24 mouse cellular contexts compared by ENCODE assay signal in the genomic region with DNA sequence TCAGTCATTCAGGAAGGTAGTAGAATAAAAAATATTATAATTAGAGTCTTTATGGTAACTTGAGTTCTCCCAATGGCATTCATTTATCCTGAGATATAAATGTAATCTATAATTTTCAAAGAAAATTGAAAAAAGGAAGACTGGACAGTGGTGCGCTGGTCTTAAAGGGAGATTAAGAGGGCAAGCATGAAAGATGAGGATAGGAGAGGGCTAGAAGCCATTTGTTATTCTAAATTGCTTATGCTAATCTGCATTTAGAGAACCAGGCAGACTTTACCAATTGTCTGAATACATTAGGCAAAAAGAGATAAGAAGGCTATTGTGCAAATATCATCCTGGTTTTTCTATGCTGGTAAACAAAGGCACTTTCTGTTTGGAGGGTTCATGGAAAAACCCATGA.
"Had no signal": no experiment of that assay in that cellular context is flagged by ENCODE, and none has a peak within 500 bp of the region (broad histone marks: within the 10 kb centered on the region; RNA-seq: fewer than 3 reads in every experiment).

No protein-coding gene starts in this region.

- DNase-seq: kidney, adult 8-10 months; kidney, postnatal 10 days; kidney, postnatal 36 days; layer of hippocampus, postnatal 36 days; liver; lung, adult 18-20 months; lung, postnatal 10 days; lung, postnatal 36 days; midbrain, embryonic 14.5 days; right cerebral cortex, adult 18-20 months; right cerebral cortex, postnatal 14 days; right cerebral cortex, postnatal 4 days; thymus, postnatal 25 days had no signal

- ATAC-seq: intestine, postnatal 0 days; liver, embryonic 12.5 days had no signal

- H3K27me3 ChIP-seq: kidney, embryonic 15.5 days; limb, embryonic 13.5 days; liver, embryonic 12.5 days; liver, embryonic 15.5 days; lung, embryonic 15.5 days; megakaryocyte, embryonic 14.5 days; neural tube, embryonic 13.5 days had no signal

- H3K4me2 ChIP-seq: kidney, embryonic 15.5 days; limb, embryonic 13.5 days; liver, embryonic 12.5 days; liver, embryonic 15.5 days; lung, embryonic 15.5 days; neural tube, embryonic 13.5 days had no signal

- H3K27ac ChIP-seq: kidney, embryonic 15.5 days; limb, embryonic 10.5 days; limb, embryonic 13.5 days; liver, embryonic 12.5 days; liver, embryonic 15.5 days; lung, embryonic 15.5 days; neural tube, embryonic 13.5 days; stomach, postnatal 0 days had no signal

- H3K4me1 ChIP-seq: kidney, embryonic 15.5 days; limb, embryonic 10.5 days; limb, embryonic 13.5 days; liver, embryonic 12.5 days; liver, embryonic 15.5 days; lung, embryonic 15.5 days; megakaryocyte, embryonic 14.5 days; neural tube, embryonic 13.5 days had no signal

- H3K36me3 ChIP-seq: kidney, embryonic 15.5 days; limb, embryonic 10.5 days; limb, embryonic 13.5 days; liver, embryonic 12.5 days; liver, embryonic 15.5 days; lung, embryonic 15.5 days; neural tube, embryonic 13.5 days had no signal

- H3K9ac ChIP-seq: kidney, embryonic 15.5 days; limb, embryonic 13.5 days; liver, embryonic 12.5 days; liver, embryonic 15.5 days; lung, embryonic 15.5 days; neural tube, embryonic 13.5 days had no signal

- H3K9me3 ChIP-seq: kidney, embryonic 15.5 days; limb, embryonic 10.5 days; limb, embryonic 13.5 days; liver, embryonic 12.5 days; liver, embryonic 15.5 days; lung, embryonic 15.5 days; megakaryocyte, embryonic 14.5 days; neural tube, embryonic 13.5 days had no signal

- H3K4me3 ChIP-seq: kidney, embryonic 15.5 days; limb, embryonic 10.5 days; limb, embryonic 13.5 days; liver, embryonic 12.5 days; liver, embryonic 15.5 days; lung, embryonic 15.5 days; megakaryocyte, embryonic 14.5 days; myocyte; neural tube, embryonic 13.5 days had no signal
